Mouse (Mus musculus) embryonic facial prominence, embryonic 13.5 days (tissue): ENCODE results near the gene Taf3. TPM values are rescaled to one million over a fixed set of nuclear protein-coding genes. Genes with fewer than 3 reads are reported as not detected.

Experiments
- ATAC-seq: fragments of 200-750 bp; cut with Nextera tagmentation; 2 replicates; pipeline ENCODE4 v1.8.0; 2017; ENCODE audit warnings: low read depth; ENCODE audit not compliant: insufficient number of reproducible peaks, insufficient read depth, low FRiP score, low TSS enrichment
- H3K27ac ChIP-seq: fragments of 300-500 bp; sonication (generic); 2 replicates; pipeline ENCODE4 v1.5.1; 2015; ENCODE audit warnings: moderate library complexity, mild to moderate bottlenecking, inconsistent platforms
- H3K27me3 ChIP-seq: fragments of 300-500 bp; sonication (generic); 2 replicates; pipeline ENCODE4 v1.6.1; 2015; ENCODE audit warnings: mild to moderate bottlenecking, inconsistent platforms
- H3K36me3 ChIP-seq: fragments of 300-500 bp; sonication (generic); 2 replicates; pipeline ENCODE4 v1.6.1; 2015; ENCODE audit warnings: mild to moderate bottlenecking, inconsistent platforms
- H3K4me1 ChIP-seq: fragments of 300-500 bp; sonication (generic); 2 replicates; pipeline ENCODE4 v1.6.1; 2015; ENCODE audit warnings: inconsistent platforms
- H3K4me2 ChIP-seq: fragments of 300-500 bp; sonication (generic); 2 replicates; pipeline ENCODE4 v1.6.1; 2015; ENCODE audit warnings: moderate library complexity, mild to moderate bottlenecking, inconsistent platforms
- H3K4me3 ChIP-seq: fragments of 300-500 bp; sonication (generic); 2 replicates; pipeline ENCODE4 v1.5.1; 2015; ENCODE audit warnings: mild to moderate bottlenecking, inconsistent platforms
- H3K9ac ChIP-seq: fragments of 300-500 bp; sonication (generic); 2 replicates; pipeline ENCODE4 v1.6.1; 2015; ENCODE audit warnings: mild to moderate bottlenecking, inconsistent platforms
- H3K9me3 ChIP-seq: fragments of 300-500 bp; sonication (generic); 2 replicates; pipeline ENCODE4 v1.6.1; 2016; ENCODE audit warnings: inconsistent platforms
- WGBS: fragments of 180-500 bp; shearing (Covaris S2); methylation state at CpG from one replicate; pipeline ENCODE4 v1.1.7; 2015; ENCODE audit warnings: mixed read lengths; 5-methylcytosine and 5-hydroxymethylcytosine counted together
- polyA plus RNA-seq: library from polyadenylated mRNA; unstranded; fragments of >200 nt; fragmentation: Nextera tagmentation; extraction: Ambion mirVana; gene quantifications from 2 replicates; pipeline ENCODE4 v1.2.1, GENCODE M21; 2015

The Taf3 gene
- polyA plus RNA-seq, 1 experiment from 2014 or later, result 16.3 TPM

GRCm38 (mm10) chr2:9879493-9879892 is 168.9 kb downstream of the Taf3 start:
- peak; percentile 92 for ATAC-seq
- H3K27ac ChIP-seq, result peak overlapping the region; percentile 83
- no peaks in the 10 kb centered on the region for H3K36me3 ChIP-seq
- no peaks in the 10 kb centered on the region for H3K9me3 ChIP-seq
- H3K9ac ChIP-seq, result peak overlapping the region; percentile 75
- peak overlapping the region; percentile 90 for H3K4me2 ChIP-seq
- H3K4me1 ChIP-seq, result peaks cover 59% of the 10 kb centered on the region
- peak overlapping the region; percentile 54 for H3K4me3 ChIP-seq
- under 1% methylated on average over 21 of the region's 21 CpGs for WGBS
- H3K27me3 ChIP-seq, result peaks cover 93% of the 10 kb centered on the region

- Histone ChIP-seq H3K4me3 (peak overlapping the region; percentile 54), H3K9me3 (no peaks in the 10 kb centered on the region), H3K36me3 (peaks cover 2% of the 10 kb centered on the region; the same call in 1 of the 2 replicates), H3K27ac (peak overlapping the region; percentile 83), H3K4me1 (peaks cover 63% of the 10 kb centered on the region), H3K4me2 (peak overlapping the region; percentile 90), H3K27me3 (peaks cover 93% of the 10 kb centered on the region), H3K9ac (peak overlapping the region; percentile 75)
- no peak for ATAC-seq
- WGBS, result under 1% methylated on average over 22 of the region's 22 CpGs
These were observed 169.3 kb downstream of the Taf3 start for GRCm38 (mm10) chr2:9879092-9879491.

- Histone ChIP-seq H3K9ac (peak overlapping the region; percentile 75), H3K9me3 (no peaks in the 10 kb centered on the region), H3K36me3 (peaks cover 4% of the 10 kb centered on the region; the same call in 1 of the 2 replicates), H3K27me3 (peaks cover 93% of the 10 kb centered on the region), H3K27ac (peak overlapping the region; percentile 83), H3K4me2 (peak overlapping the region; percentile 90), H3K4me3 (peak overlapping the region; percentile 54), H3K4me1 (peaks cover 63% of the 10 kb centered on the region)
- under 1% methylated on average over 30 of the region's 33 CpGs for WGBS
- ATAC-seq, result 0 out of 2 replicates have a peak, but pooled peaks have one; percentile 2
These were observed 169.8 kb downstream of the Taf3 start for GRCm38 (mm10) chr2:9878564-9879081.

GRCm38 (mm10) chr2:9877966-9878563 is 170.3 kb downstream of the Taf3 start:
- H3K4me3 ChIP-seq, result peak overlapping the region; percentile 54
- H3K4me1 ChIP-seq, result peaks cover 59% of the 10 kb centered on the region
- H3K4me2 ChIP-seq, result peak overlapping the region; percentile 90
- ATAC-seq, result no peak
- no peaks in the 10 kb centered on the region for H3K9me3 ChIP-seq
- WGBS, result 1% methylated on average over 19 of the region's 19 CpGs
- peak overlapping the region; percentile 75 for H3K9ac ChIP-seq
- peaks cover 4% of the 10 kb centered on the region; the same call in 1 of the 2 replicates for H3K36me3 ChIP-seq
- H3K27me3 ChIP-seq, result peaks cover 95% of the 10 kb centered on the region
- peak overlapping the region; percentile 83 for H3K27ac ChIP-seq

GRCm38 (mm10) chr2:9877326-9877690 is 171.1 kb downstream of the Taf3 start:
- peak overlapping the region; percentile 83 for H3K27ac ChIP-seq
- under 1% methylated on average over 35 of the region's 35 CpGs for WGBS
- peak overlapping the region; percentile 90 for H3K4me2 ChIP-seq
- H3K4me3 ChIP-seq, result peak overlapping the region; percentile 54
- peak overlapping the region; percentile 75 for H3K9ac ChIP-seq
- peaks cover 59% of the 10 kb centered on the region for H3K4me1 ChIP-seq
- peaks cover 4% of the 10 kb centered on the region; the same call in 1 of the 2 replicates for H3K36me3 ChIP-seq
- H3K9me3 ChIP-seq, result no peaks in the 10 kb centered on the region
- ATAC-seq, result no peak
- peaks cover 95% of the 10 kb centered on the region for H3K27me3 ChIP-seq

GRCm38 (mm10) chr2:9876621-9877325 is 171.6 kb downstream of the Taf3 start:
- H3K27ac ChIP-seq, result peak overlapping the region; percentile 83
- 3% methylated on average over 31 of the region's 31 CpGs for WGBS
- peaks cover 4% of the 10 kb centered on the region; the same call in 1 of the 2 replicates for H3K36me3 ChIP-seq
- H3K4me3 ChIP-seq, result peak overlapping the region; percentile 54
- H3K4me1 ChIP-seq, result peaks cover 58% of the 10 kb centered on the region
- peak overlapping the region; percentile 75 for H3K9ac ChIP-seq
- peaks cover 93% of the 10 kb centered on the region for H3K27me3 ChIP-seq
- H3K9me3 ChIP-seq, result no peaks in the 10 kb centered on the region
- ATAC-seq, result no peak
- peak overlapping the region; percentile 90 for H3K4me2 ChIP-seq

- H3K4me1 ChIP-seq, result peaks cover 58% of the 10 kb centered on the region
- ATAC-seq, result no peak
- H3K9ac ChIP-seq, result peak overlapping the region; percentile 75
- no peaks in the 10 kb centered on the region for H3K9me3 ChIP-seq
- peak overlapping the region; percentile 90 for H3K4me2 ChIP-seq
- no peak overlapping the region for H3K27ac ChIP-seq
- peak overlapping the region; percentile 54 for H3K4me3 ChIP-seq
- peaks cover 93% of the 10 kb centered on the region for H3K27me3 ChIP-seq
- WGBS, result 20% methylated on average over 12 of the region's 12 CpGs
- peaks cover 7% of the 10 kb centered on the region for H3K36me3 ChIP-seq
These were observed 172.6 kb downstream of the Taf3 start for GRCm38 (mm10) chr2:9875676-9876357.

GRCm38 (mm10) chr2:9875220-9875619 is 173.2 kb downstream of the Taf3 start:
- ATAC-seq, result no peak
- peak overlapping the region; percentile 54 for H3K4me3 ChIP-seq
- no peaks in the 10 kb centered on the region for H3K9me3 ChIP-seq
- H3K4me2 ChIP-seq, result peak overlapping the region; percentile 90
- no peak overlapping the region for H3K27ac ChIP-seq
- peaks cover 90% of the 10 kb centered on the region for H3K27me3 ChIP-seq
- H3K4me1 ChIP-seq, result peaks cover 53% of the 10 kb centered on the region
- WGBS, result 7% methylated on average over 4 of the region's 4 CpGs
- peak overlapping the region; percentile 64 for H3K9ac ChIP-seq
- H3K36me3 ChIP-seq, result peaks cover 7% of the 10 kb centered on the region

- H3K4me2 ChIP-seq, result peak overlapping the region; percentile 90
- peaks cover 50% of the 10 kb centered on the region for H3K4me1 ChIP-seq
- H3K27me3 ChIP-seq, result peaks cover 84% of the 10 kb centered on the region
- H3K27ac ChIP-seq, result no peak overlapping the region
- H3K36me3 ChIP-seq, result peaks cover 7% of the 10 kb centered on the region
- H3K9me3 ChIP-seq, result no peaks in the 10 kb centered on the region
- H3K4me3 ChIP-seq, result peak overlapping the region; percentile 54
- no peak for ATAC-seq
- H3K9ac ChIP-seq, result peak overlapping the region; percentile 64
- 7% methylated on average over 39 of the region's 39 CpGs for WGBS
These were observed 173.8 kb downstream of the Taf3 start for GRCm38 (mm10) chr2:9874467-9875219.

- peak overlapping the region; percentile 64; the same call in 1 of the 2 replicates for H3K9ac ChIP-seq
- peaks cover 78% of the 10 kb centered on the region for H3K27me3 ChIP-seq
- ATAC-seq, result no peak
- H3K36me3 ChIP-seq, result peaks cover 7% of the 10 kb centered on the region
- H3K4me2 ChIP-seq, result peak overlapping the region; percentile 90
- no peaks in the 10 kb centered on the region for H3K9me3 ChIP-seq
- H3K4me3 ChIP-seq, result peak overlapping the region; percentile 54
- peaks cover 44% of the 10 kb centered on the region for H3K4me1 ChIP-seq
- WGBS, result 37% methylated on average over 2 of the region's 2 CpGs
- no peak overlapping the region for H3K27ac ChIP-seq
These were observed 174.6 kb downstream of the Taf3 start for GRCm38 (mm10) chr2:9873757-9874156.

- Histone ChIP-seq H3K9me3 (no peaks in the 10 kb centered on the region), H3K27me3 (peaks cover 67% of the 10 kb centered on the region), H3K27ac (peak overlapping the region; percentile 22; the same call in 1 of the 2 replicates), H3K4me2 (peak overlapping the region; percentile 90), H3K36me3 (peaks cover 7% of the 10 kb centered on the region), H3K9ac (peak overlapping the region; percentile 67), H3K4me3 (peak overlapping the region; percentile 54), H3K4me1 (peaks cover 37% of the 10 kb centered on the region)
- WGBS, result 3% methylated on average over 12 of the region's 12 CpGs
- no peak for ATAC-seq
These were observed 175.7 kb downstream of the Taf3 start for GRCm38 (mm10) chr2:9872682-9873081.
